Mouse (Mus musculus): ENCODE data around the gene Mast4. TPM values are rescaled to one million over a fixed set of nuclear protein-coding genes. Genes with fewer than 3 reads are reported as not detected.
"Not testable (repeated sequence)": the region's sequence is repeated elsewhere in the genome, so short reads cannot be mapped to it uniquely, and the experiment has no call there.

Gene Mast4
- 18.8 and 24.6 TPM in 2 replicates for polyA plus RNA-seq (2016; fragmentation: Nextera tagmentation; extraction: Ambion mirVana)

- no peaks in the 10 kb centered on the region for H3K36me3 ChIP-seq
- no peak within 1 kb of the TSS for H3K27ac ChIP-seq
- peaks cover 27% of the 10 kb centered on the region; the same call in 1 of the 2 replicates for H3K4me1 ChIP-seq
- no peaks in the 10 kb centered on the region for H3K9me3 ChIP-seq
- H3K9ac ChIP-seq = peak within 1 kb of the TSS; percentile 61
- H3K27me3 ChIP-seq (replicated peaks) = peaks cover 33% of the 10 kb centered on the region
- WGBS = under 1% methylated on average over 44 of the region's 44 CpGs
- peak within 1 kb of the TSS; percentile 67 for H3K4me3 ChIP-seq
- ATAC-seq (ENCODE audit: low FRiP score, low read depth) = peak; percentile 95
- peak within 1 kb of the TSS; percentile 96 for H3K4me2 ChIP-seq (replicated peaks)
Measured at GRCm38 (mm10) chr13:103334392-103334686, at the start of gene Mast4. Gene Mast4, minus strand, starts transcription at chr13:103334497.

- no peak overlapping the region for H3K27ac ChIP-seq
- H3K4me1 ChIP-seq = no peaks in the 10 kb centered on the region
- WGBS = 49% methylated on average over 1 of the region's 1 CpGs
- no peak overlapping the region for H3K9ac ChIP-seq
- ATAC-seq (ENCODE audit: low FRiP score, low read depth) = no peak
- no peaks in the 10 kb centered on the region for H3K36me3 ChIP-seq
- no peaks in the 10 kb centered on the region for H3K9me3 ChIP-seq
- H3K27me3 ChIP-seq (replicated peaks) = no peaks in the 10 kb centered on the region
- H3K4me3 ChIP-seq = no peak overlapping the region
- no peak overlapping the region for H3K4me2 ChIP-seq (replicated peaks)
Measured at GRCm38 (mm10) chr13:103374495-103374894, 40.2 kb upstream of the Mast4 start.

GRCm38 (mm10) chr13:103369194-103369593, 34.9 kb upstream of the Mast4 start:
- no peak overlapping the region for H3K27ac ChIP-seq
- no peaks in the 10 kb centered on the region for H3K36me3 ChIP-seq
- no peaks in the 10 kb centered on the region for H3K9me3 ChIP-seq
- no peak overlapping the region for H3K4me2 ChIP-seq (replicated peaks)
- no peak overlapping the region for H3K9ac ChIP-seq
- no peak for ATAC-seq (ENCODE audit: low FRiP score, low read depth)
- H3K4me1 ChIP-seq = no peaks in the 10 kb centered on the region
- no peaks in the 10 kb centered on the region for H3K27me3 ChIP-seq (replicated peaks)
- WGBS = 86% methylated on average over 7 of the region's 7 CpGs
- H3K4me3 ChIP-seq = no peak overlapping the region

- H3K9me3 ChIP-seq = no peaks in the 10 kb centered on the region
- no peak overlapping the region for H3K9ac ChIP-seq
- ATAC-seq (ENCODE audit: low FRiP score, low read depth) = no peak
- no peaks in the 10 kb centered on the region for H3K36me3 ChIP-seq
- H3K4me3 ChIP-seq = no peak overlapping the region
- H3K27ac ChIP-seq = no peak overlapping the region
- no peak overlapping the region for H3K4me2 ChIP-seq (replicated peaks)
- no peaks in the 10 kb centered on the region for H3K27me3 ChIP-seq (replicated peaks)
- H3K4me1 ChIP-seq = no peaks in the 10 kb centered on the region
- 83% methylated on average over 10 of the region's 10 CpGs for WGBS
Measured at GRCm38 (mm10) chr13:103363181-103363580, 28.9 kb upstream of the Mast4 start.

- 96% methylated on average over 16 of the region's 16 CpGs for WGBS
- not testable (repeated sequence) for H3K9me3 ChIP-seq; H3K27me3 ChIP-seq (replicated peaks); H3K36me3 ChIP-seq; H3K4me3 ChIP-seq; H3K9ac ChIP-seq; H3K4me2 ChIP-seq (replicated peaks); H3K27ac ChIP-seq; H3K4me1 ChIP-seq; ATAC-seq (ENCODE audit: low FRiP score, low read depth)
Measured at GRCm38 (mm10) chr13:103357415-103357814, 23.1 kb upstream of the Mast4 start.

- H3K9me3 ChIP-seq; H3K9ac ChIP-seq; H3K27ac ChIP-seq; ATAC-seq (ENCODE audit: low FRiP score, low read depth); H3K4me3 ChIP-seq; H3K27me3 ChIP-seq (replicated peaks); H3K4me2 ChIP-seq (replicated peaks); H3K4me1 ChIP-seq; H3K36me3 ChIP-seq: not testable (repeated sequence)
- WGBS = 96% methylated on average over 5 of the region's 6 CpGs
Measured at GRCm38 (mm10) chr13:103356909-103357308, 22.6 kb upstream of the Mast4 start.

GRCm38 (mm10) chr13:103354737-103355136, 20.4 kb upstream of the Mast4 start:
- no peaks in the 10 kb centered on the region for H3K9me3 ChIP-seq
- H3K27ac ChIP-seq = no peak overlapping the region
- 67% methylated on average over 3 of the region's 3 CpGs for WGBS
- no peak overlapping the region for H3K4me2 ChIP-seq (replicated peaks)
- no peak overlapping the region for H3K4me3 ChIP-seq
- no peak for ATAC-seq (ENCODE audit: low FRiP score, low read depth)
- H3K9ac ChIP-seq = no peak overlapping the region
- H3K36me3 ChIP-seq = no peaks in the 10 kb centered on the region
- no peaks in the 10 kb centered on the region for H3K4me1 ChIP-seq
- no peaks in the 10 kb centered on the region for H3K27me3 ChIP-seq (replicated peaks)

GRCm38 (mm10) chr13:103344749-103345148, 10.5 kb upstream of the Mast4 start:
- H3K27me3 ChIP-seq (replicated peaks) = no peaks in the 10 kb centered on the region
- no peaks in the 10 kb centered on the region for H3K9me3 ChIP-seq
- no peak for ATAC-seq (ENCODE audit: low FRiP score, low read depth)
- no peak overlapping the region for H3K4me2 ChIP-seq (replicated peaks)
- no peaks in the 10 kb centered on the region for H3K36me3 ChIP-seq
- H3K9ac ChIP-seq = no peak overlapping the region
- H3K27ac ChIP-seq = no peak overlapping the region
- WGBS = 94% methylated on average over 8 of the region's 8 CpGs
- no peaks in the 10 kb centered on the region for H3K4me1 ChIP-seq
- no peak overlapping the region for H3K4me3 ChIP-seq

- H3K36me3 ChIP-seq = no peaks in the 10 kb centered on the region
- no peak overlapping the region for H3K4me2 ChIP-seq (replicated peaks)
- WGBS = 89% methylated on average over 8 of the region's 8 CpGs
- no peaks in the 10 kb centered on the region for H3K27me3 ChIP-seq (replicated peaks)
- no peak overlapping the region for H3K27ac ChIP-seq
- no peak for ATAC-seq (ENCODE audit: low FRiP score, low read depth)
- no peak overlapping the region for H3K9ac ChIP-seq
- no peaks in the 10 kb centered on the region for H3K4me1 ChIP-seq
- H3K4me3 ChIP-seq = no peak overlapping the region
- no peaks in the 10 kb centered on the region for H3K9me3 ChIP-seq
Measured at GRCm38 (mm10) chr13:103344006-103344720, 9.9 kb upstream of the Mast4 start.

GRCm38 (mm10) chr13:103341031-103341430, 6.7 kb upstream of the Mast4 start:
- Histone ChIP-seq H3K27me3 (replicated peaks) (peaks cover 3% of the 10 kb centered on the region; the same call in 1 of the 2 replicates), H3K4me1 (no peaks in the 10 kb centered on the region), H3K4me2 (replicated peaks) (no peak overlapping the region), H3K4me3 (no peak overlapping the region), H3K27ac (no peak overlapping the region), H3K9ac (no peak overlapping the region), H3K36me3 (no peaks in the 10 kb centered on the region), H3K9me3 (no peaks in the 10 kb centered on the region)
- no peak for ATAC-seq (ENCODE audit: low FRiP score, low read depth)
- 90% methylated on average over 4 of the region's 4 CpGs for WGBS

- no peak for ATAC-seq (ENCODE audit: low FRiP score, low read depth)
Measured at GRCm38 (mm10) chr13:103338616-103339015, 4.3 kb upstream of the Mast4 start.

GRCm38 (mm10) chr13:103336237-103336636, 1.9 kb upstream of the Mast4 start:
- 14% methylated on average over 5 of the region's 5 CpGs for WGBS
- Histone ChIP-seq H3K36me3 (no peaks in the 10 kb centered on the region), H3K27ac (no peak overlapping the region), H3K27me3 (replicated peaks) (peaks cover 33% of the 10 kb centered on the region), H3K9me3 (no peaks in the 10 kb centered on the region), H3K9ac (no peak overlapping the region), H3K4me1 (peaks cover 27% of the 10 kb centered on the region; the same call in 1 of the 2 replicates), H3K4me2 (replicated peaks) (no peak overlapping the region), H3K4me3 (no peak overlapping the region)
- no peak for ATAC-seq (ENCODE audit: low FRiP score, low read depth)

More at GRCm38 (mm10) chr13:103338616-103339015, 4.3 kb upstream of the Mast4 start:
- Histone ChIP-seq H3K27ac (no peak overlapping the region), H3K9me3 (no peaks in the 10 kb centered on the region), H3K4me2 (replicated peaks) (no peak overlapping the region), H3K36me3 (no peaks in the 10 kb centered on the region), H3K9ac (no peak overlapping the region), H3K27me3 (replicated peaks) (peaks cover 19% of the 10 kb centered on the region), H3K4me3 (no peak overlapping the region), H3K4me1 (peaks cover 16% of the 10 kb centered on the region; the same call in 1 of the 2 replicates)
- WGBS = 82% methylated on average over 2 of the region's 2 CpGs
